Mouse (Mus musculus): Measurements from ENCODE around the gene Tmem38b.
A peak's percentile ranks its signal among the peaks of the same experiment; 100 is the strongest.

Gene Tmem38b

DNA sequence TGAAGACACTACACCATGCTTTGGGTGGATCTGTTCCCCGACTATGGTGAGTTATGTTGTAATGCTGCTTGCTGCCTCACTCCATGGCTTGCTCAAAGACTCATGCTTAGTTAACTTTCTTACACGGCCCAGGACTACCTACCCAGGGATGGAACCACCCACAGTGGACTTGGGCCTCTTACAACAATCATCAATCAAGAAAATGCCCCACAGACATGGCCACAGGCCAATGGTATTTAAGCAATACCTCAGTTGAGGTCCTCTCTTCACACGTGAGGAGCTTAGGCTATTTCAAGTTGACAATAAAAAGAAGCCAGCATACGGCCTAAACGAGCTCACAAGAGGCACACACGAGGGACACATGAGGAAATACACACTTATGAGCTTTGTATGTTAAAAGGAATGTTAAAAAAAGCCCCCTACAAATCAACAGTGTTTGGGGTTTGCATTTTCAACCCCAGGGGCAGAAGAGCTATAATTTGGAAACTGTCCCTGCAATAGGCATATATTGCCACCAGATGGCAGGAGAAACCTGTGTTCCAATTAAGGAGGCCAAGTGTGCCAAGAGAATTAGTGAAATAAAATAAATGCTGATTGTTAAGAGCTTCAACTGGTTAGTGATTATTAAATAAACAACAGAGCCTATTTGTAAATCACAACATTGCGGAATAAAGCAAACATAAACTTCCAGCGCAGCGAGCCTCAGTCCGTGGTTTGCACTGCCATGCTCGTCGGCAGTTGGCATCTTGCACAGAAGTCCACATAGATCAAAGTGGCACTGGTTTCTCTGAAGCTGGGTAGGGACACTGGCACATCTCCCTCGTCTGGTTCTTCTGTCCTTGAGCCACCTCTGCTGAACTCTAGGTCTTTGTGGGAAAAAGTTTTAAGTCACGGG is 58.8 kb downstream of the Tmem38b start:
- DNase-seq (ENCODE audit: low spot score in 2 of 2), result no peak

DNA sequence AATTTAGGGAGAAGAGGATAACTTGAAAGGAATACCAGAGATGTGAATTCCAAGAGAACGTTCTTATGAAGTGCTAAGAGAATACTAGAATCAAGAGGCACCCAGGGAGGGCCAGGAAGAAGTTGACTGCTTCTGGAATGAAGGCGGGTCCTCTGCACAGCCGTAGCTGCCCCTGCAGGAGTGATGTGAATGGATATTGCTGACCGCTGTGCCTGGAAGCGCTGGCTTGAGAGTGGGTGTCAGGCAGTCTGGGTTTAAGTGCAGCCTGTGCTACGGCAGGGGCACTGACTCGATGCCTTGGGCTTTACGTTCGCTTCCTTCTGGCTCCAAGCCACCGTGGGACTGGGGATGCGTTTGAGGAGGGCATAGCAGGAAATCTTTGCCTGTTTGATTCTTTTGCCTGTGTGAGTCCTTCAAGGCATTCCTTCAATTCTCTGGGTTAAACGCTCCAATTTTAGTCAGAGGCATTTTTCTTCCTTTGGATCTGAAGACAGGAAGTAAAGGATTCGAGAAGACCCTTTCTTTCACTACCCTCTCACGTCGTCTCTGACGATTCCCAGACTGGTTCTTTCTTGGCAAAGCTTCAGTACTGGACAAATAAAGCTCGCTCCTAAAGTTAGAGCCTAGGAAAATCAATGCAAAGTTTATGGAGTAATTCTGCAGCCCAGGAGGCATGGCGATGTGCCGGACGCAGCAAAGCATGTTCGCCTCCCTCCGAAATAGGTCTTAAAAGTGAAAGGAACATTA is 60.7 kb downstream of the Tmem38b start:
- no peak for DNase-seq (ENCODE audit: low spot score in 2 of 2)

DNA sequence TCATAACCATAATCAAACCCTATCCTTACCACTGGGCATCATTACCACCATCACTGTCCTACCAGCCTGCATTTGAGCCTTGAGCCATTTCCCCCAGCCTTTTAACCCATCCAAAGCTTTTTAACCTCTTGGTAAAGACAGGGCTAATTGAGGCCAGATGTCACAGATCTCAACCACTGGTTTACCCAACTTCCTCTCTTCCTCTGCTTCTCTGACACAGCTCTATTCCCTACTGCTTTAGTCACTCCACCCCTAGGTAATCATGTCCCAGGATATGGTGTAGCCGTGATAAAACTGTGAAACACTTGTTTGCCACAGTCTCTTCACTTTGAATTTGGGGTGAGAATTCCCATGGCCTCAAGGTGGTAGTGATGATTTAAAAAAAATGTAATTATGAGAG is 69.5 kb downstream of the Tmem38b start:
- no peak for DNase-seq (ENCODE audit: low spot score in 2 of 2)

DNA sequence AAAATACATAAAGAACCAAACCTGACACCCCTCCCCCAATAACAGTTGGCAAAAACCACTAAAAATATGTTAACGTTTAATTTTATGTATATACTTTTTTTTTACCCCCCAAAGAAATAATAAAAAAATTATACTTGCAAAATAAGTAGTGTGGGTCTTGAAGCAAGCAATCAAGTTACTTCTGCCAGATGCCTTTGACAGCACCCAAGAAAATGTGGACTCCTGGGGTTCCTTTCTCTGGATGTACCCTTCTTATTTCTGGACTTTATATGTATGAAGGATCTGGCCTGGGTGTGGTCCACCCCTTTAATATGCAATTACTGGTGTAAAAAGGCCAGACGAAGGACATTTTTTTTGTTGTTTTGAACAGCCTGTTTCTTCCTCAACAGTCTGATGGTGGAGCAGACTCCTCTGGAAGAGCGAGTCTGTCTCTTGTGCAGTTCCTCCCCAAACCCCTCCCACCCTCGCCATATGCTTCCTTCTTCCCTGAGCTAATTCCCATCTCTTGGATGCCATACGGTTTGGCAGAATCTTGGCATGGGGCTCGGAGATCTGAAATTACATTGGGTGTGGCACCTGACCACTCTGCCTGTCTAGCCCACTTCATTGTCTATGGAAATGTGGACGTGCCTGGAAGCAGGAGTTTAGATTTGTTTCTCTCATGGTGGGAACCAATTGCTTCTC is 70.4 kb downstream of the Tmem38b start:
- no peak for DNase-seq (ENCODE audit: low spot score in 2 of 2)

DNA sequence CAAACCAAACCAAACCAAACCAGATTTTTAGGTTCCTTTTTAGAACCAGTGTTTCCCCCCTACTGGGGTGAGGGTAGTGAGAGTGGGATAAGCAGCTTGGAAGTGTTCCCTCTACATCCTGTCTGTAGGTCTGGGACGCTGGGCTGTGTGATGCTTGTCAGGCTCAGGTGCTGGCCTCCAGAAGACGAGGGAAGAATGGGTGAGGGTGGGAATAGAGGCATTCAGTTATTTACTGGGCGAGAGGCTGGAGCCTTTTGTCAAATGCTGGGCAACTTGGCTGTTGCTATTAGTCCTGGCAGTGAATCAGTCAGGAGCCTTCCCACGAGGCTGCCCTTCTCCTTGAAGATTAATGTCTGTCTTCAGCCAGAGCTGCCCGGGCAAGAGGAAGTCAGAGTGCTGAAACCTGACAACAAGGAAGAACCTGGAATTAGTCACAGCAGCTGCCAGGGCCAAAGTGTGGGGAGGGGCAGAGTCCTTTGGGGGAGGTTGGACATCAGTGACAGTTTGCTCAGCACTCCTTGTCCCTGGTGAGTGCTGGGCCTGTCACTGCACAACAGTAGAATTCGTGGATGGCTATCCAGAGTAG is 74.6 kb downstream of the Tmem38b start:
- peak; percentile 16 to 38 for DNase-seq (ENCODE audit: low spot score in 2 of 2)

GRCm38 (mm10) chr4:53904335-53904734 is 78.5 kb downstream of the Tmem38b start:
- DNase-seq (ENCODE audit: low spot score in 2 of 2), result no peak

GRCm38 (mm10) chr4:53905537-53905936 is 79.7 kb downstream of the Tmem38b start:
- DNase-seq (ENCODE audit: low spot score in 2 of 2), result no peak

DNA sequence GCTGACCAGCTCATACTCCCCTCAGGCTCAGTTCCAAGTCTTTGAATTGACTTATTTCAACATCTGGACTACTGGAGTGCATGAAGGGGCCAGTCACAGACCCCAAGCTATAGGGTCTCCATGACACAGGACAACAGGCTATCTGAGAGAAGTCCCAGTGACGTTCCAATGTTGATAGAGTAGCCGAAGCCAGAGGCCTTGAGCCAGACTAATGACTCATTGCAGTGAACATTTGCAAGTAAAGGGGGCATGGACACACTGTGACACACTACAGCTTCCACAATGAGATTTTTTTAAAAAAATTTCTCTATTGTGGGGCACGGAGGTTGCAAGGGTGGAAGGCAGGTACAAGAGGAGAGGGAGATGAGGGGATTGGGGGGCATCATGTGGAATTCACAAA is 81.2 kb downstream of the Tmem38b start:
- no peak for DNase-seq (ENCODE audit: low spot score in 2 of 2)
